30 mouse cellular contexts compared by ENCODE assay signal in genomic region chr2:30299966-30300365, GRCm38 (mm10). TPM values are rescaled to one million over a fixed set of nuclear protein-coding genes. Genes with fewer than 3 reads are reported as not detected.
DNase-seq lines count a peak whose midpoint lies in the region; ATAC-seq lines count a peak whose summit lies in the region.
"Had no signal": no experiment of that assay in that cellular context is flagged by ENCODE, and none has a peak within 500 bp of the region (broad histone marks: within the 10 kb centered on the region; RNA-seq: fewer than 3 reads in every experiment).

No protein-coding gene starts in this region.

- H3K27me3 ChIP-seq in embryonic facial prominence, embryonic 13.5 days: no peaks in the 10 kb centered on the region
- H3K27me3 ChIP-seq in embryonic facial prominence, embryonic 10.5 days (replicated peaks; ENCODE audit: low read depth, poor library complexity, severe bottlenecking): no peaks in the 10 kb centered on the region
- no peaks in the 10 kb centered on the region for H3K27me3 ChIP-seq in kidney, embryonic 16.5 days (ENCODE audit: insufficient read depth, low read length)
- H3K27me3 ChIP-seq: embryonic facial prominence, embryonic 15.5 days; forebrain, embryonic 12.5 days; forebrain, embryonic 15.5 days; heart, embryonic 12.5 days; heart, embryonic 15.5 days; hindbrain, embryonic 13.5 days; intestine, embryonic 15.5 days had no signal

- H3K9me3 ChIP-seq in embryonic facial prominence, embryonic 13.5 days: no peaks in the 10 kb centered on the region
- H3K9me3 ChIP-seq in embryonic facial prominence, embryonic 10.5 days: no peaks in the 10 kb centered on the region
- H3K9me3 ChIP-seq in kidney, embryonic 16.5 days (ENCODE audit: low read length): no peaks in the 10 kb centered on the region
- H3K9me3 ChIP-seq: embryonic facial prominence, embryonic 15.5 days; forebrain, embryonic 12.5 days; forebrain, embryonic 15.5 days; heart, embryonic 12.5 days; heart, embryonic 15.5 days; hindbrain, embryonic 10.5 days; hindbrain, embryonic 13.5 days; intestine, embryonic 15.5 days had no signal

- no peak for ATAC-seq in embryonic facial prominence, embryonic 13.5 days (ENCODE audit: insufficient number of reproducible peaks, insufficient read depth, low FRiP score, low TSS enrichment, low read depth)
- no peak for ATAC-seq in kidney, embryonic 16.5 days (ENCODE audit: low FRiP score, low TSS enrichment)
- ATAC-seq: activated CD4-positive, CD25-positive, alpha-beta regulatory T cell, adult 4 months; forebrain, embryonic 15.5 days; hindbrain, embryonic 16.5 days; intestine, embryonic 15.5 days had no signal

- H3K4me3 ChIP-seq in embryonic facial prominence, embryonic 13.5 days: no peak overlapping the region
- H3K4me3 ChIP-seq in embryonic facial prominence, embryonic 10.5 days: no peak overlapping the region
- H3K4me3 ChIP-seq in kidney, embryonic 16.5 days (ENCODE audit: low read length): no peak overlapping the region
- H3K4me3 ChIP-seq: embryonic facial prominence, embryonic 15.5 days; erythroblast, embryonic 14.5 days; forebrain, embryonic 12.5 days; forebrain, embryonic 15.5 days; heart, embryonic 12.5 days; heart, embryonic 15.5 days; hindbrain, embryonic 10.5 days; hindbrain, embryonic 13.5 days; intestine, embryonic 15.5 days had no signal

- H3K4me2 ChIP-seq in embryonic facial prominence, embryonic 13.5 days: no peak overlapping the region
- no peak overlapping the region for H3K4me2 ChIP-seq in kidney, embryonic 16.5 days (replicated peaks; ENCODE audit: low read depth, low read length)
- H3K4me2 ChIP-seq: embryonic facial prominence, embryonic 15.5 days; forebrain, embryonic 12.5 days; forebrain, embryonic 15.5 days; heart, embryonic 12.5 days; heart, embryonic 15.5 days; hindbrain, embryonic 13.5 days; intestine, embryonic 15.5 days had no signal

- 88% methylated on average over 5 of the region's 5 CpGs for WGBS in embryonic facial prominence, embryonic 13.5 days
- WGBS in embryonic facial prominence, embryonic 10.5 days: 91% methylated on average over 5 of the region's 5 CpGs
- 89% methylated on average over 5 of the region's 5 CpGs for WGBS in kidney, embryonic 16.5 days

- no peaks in the 10 kb centered on the region for H3K4me1 ChIP-seq in embryonic facial prominence, embryonic 13.5 days
- H3K4me1 ChIP-seq in embryonic facial prominence, embryonic 10.5 days: no peaks in the 10 kb centered on the region
- H3K4me1 ChIP-seq in kidney, embryonic 16.5 days (ENCODE audit: insufficient read depth, low read length): no peaks in the 10 kb centered on the region
- H3K4me1 ChIP-seq: embryonic facial prominence, embryonic 15.5 days; forebrain, embryonic 12.5 days; forebrain, embryonic 15.5 days; heart, embryonic 15.5 days; hindbrain, embryonic 10.5 days; hindbrain, embryonic 13.5 days; intestine, embryonic 15.5 days had no signal

- H3K9ac ChIP-seq in embryonic facial prominence, embryonic 13.5 days: 0 out of 2 replicates have a peak overlapping the region, but pooled peaks have one; percentile 2
- H3K9ac ChIP-seq in kidney, embryonic 16.5 days (replicated peaks; ENCODE audit: low read length): no peak overlapping the region
- H3K9ac ChIP-seq: embryonic facial prominence, embryonic 15.5 days; forebrain, embryonic 12.5 days; forebrain, embryonic 15.5 days; heart, embryonic 12.5 days; heart, embryonic 15.5 days; hindbrain, embryonic 13.5 days; intestine, embryonic 15.5 days had no signal

- H3K36me3 ChIP-seq in embryonic facial prominence, embryonic 13.5 days: peaks cover 80% of the 10 kb centered on the region
- H3K36me3 ChIP-seq in embryonic facial prominence, embryonic 10.5 days (replicated peaks): peaks cover 91% of the 10 kb centered on the region
- H3K36me3 ChIP-seq in kidney, embryonic 16.5 days (ENCODE audit: insufficient read depth, low read length): peaks cover 61% of the 10 kb centered on the region

- H3K27ac ChIP-seq in embryonic facial prominence, embryonic 13.5 days: no peak overlapping the region
- H3K27ac ChIP-seq in embryonic facial prominence, embryonic 10.5 days (replicated peaks): no peak overlapping the region
- no peak overlapping the region for H3K27ac ChIP-seq in kidney, embryonic 16.5 days (ENCODE audit: low read length)
- H3K27ac ChIP-seq: embryonic facial prominence, embryonic 15.5 days; forebrain, embryonic 12.5 days; forebrain, embryonic 15.5 days; heart, embryonic 15.5 days; hindbrain, embryonic 10.5 days; hindbrain, embryonic 13.5 days; intestine, embryonic 15.5 days had no signal

- peak; percentile 43 for DNase-seq in adrenal gland, postnatal 10 days
- no peak for DNase-seq in adrenal gland, adult 18-20 months (ENCODE audit: low spot score in 2 of 2)
- no peak for DNase-seq in embryonic facial prominence, embryonic 10.5 days (ENCODE audit: low spot score)
- peak; percentile 25 for DNase-seq in kidney, adult 9 months
- DNase-seq: cerebellum, adult 11-12 months; cerebellum, adult 8-10 months; cerebellum, postnatal 36 days; gastrocnemius, postnatal 25 days; heart, adult 18-20 months; heart, postnatal 36 days had no signal

RNA-seq across cellular contexts. Expression of gene Nup188, which starts 13.8 kb away (rescaled TPM):
- 10 to 100 TPM; 37.9 to 45.3 TPM for total RNA-seq in adrenal gland, postnatal 10 days (2021)
- 10 to 100 TPM; 29.6 to 30.3 TPM for total RNA-seq in adrenal gland, adult 18-20 months (2021)
- 36.5 and 40.7 TPM in 2 replicates for polyA plus RNA-seq in embryonic facial prominence, embryonic 13.5 days (2015; fragmentation: Nextera tagmentation; extraction: Ambion mirVana)
- polyA plus RNA-seq in embryonic facial prominence, embryonic 10.5 days (2016; fragmentation: Nextera tagmentation; extraction: Ambion mirVana): 68.0 and 76.6 TPM in 2 replicates
- 37.6 and 47.9 TPM in 2 replicates for polyA plus RNA-seq in kidney, embryonic 16.5 days (2015; fragmentation: Nextera tagmentation; extraction: Ambion mirVana)

RNA-seq across cellular contexts. Expression of gene Dolk, which starts 13.8 kb away (rescaled TPM):
- 10 to 100 TPM; 43.4 to 46.2 TPM for total RNA-seq in adrenal gland, postnatal 10 days (2021)
- 10 to 100 TPM; 40.8 to 41.6 TPM for total RNA-seq in adrenal gland, adult 18-20 months (2021)
- 29.0 and 30.5 TPM in 2 replicates for polyA plus RNA-seq in embryonic facial prominence, embryonic 13.5 days (2015; fragmentation: Nextera tagmentation; extraction: Ambion mirVana)
- 23.9 and 24.0 TPM in 2 replicates for polyA plus RNA-seq in embryonic facial prominence, embryonic 10.5 days (2016; fragmentation: Nextera tagmentation; extraction: Ambion mirVana)
- 42.6 and 44.2 TPM in 2 replicates for polyA plus RNA-seq in kidney, embryonic 16.5 days (2015; fragmentation: Nextera tagmentation; extraction: Ambion mirVana)

RNA-seq across cellular contexts. Expression of gene Gm28038, which starts 19.1 kb away (rescaled TPM):
- not detected for total RNA-seq in adrenal gland, postnatal 10 days (2021)
- total RNA-seq in adrenal gland, adult 18-20 months (2021): not detected
- not detected in 2 replicates for polyA plus RNA-seq in embryonic facial prominence, embryonic 13.5 days (2015; fragmentation: Nextera tagmentation; extraction: Ambion mirVana)
- polyA plus RNA-seq in embryonic facial prominence, embryonic 10.5 days (2016; fragmentation: Nextera tagmentation; extraction: Ambion mirVana): not detected in 2 replicates
- not detected in 2 replicates for polyA plus RNA-seq in kidney, embryonic 16.5 days (2015; fragmentation: Nextera tagmentation; extraction: Ambion mirVana)
- total RNA-seq: ES-E14; gastrocnemius, adult 8-10 months; gastrocnemius, postnatal 25 days; heart, adult 18-20 months; heart, postnatal 10 days had no signal
- polyA plus RNA-seq: activated CD4-positive, CD25-positive, alpha-beta regulatory T cell, adult 4 months; brain, embryonic 14.5 days; cortical plate, adult 2 months; embryonic facial prominence, embryonic 11.5 days; embryonic facial prominence, embryonic 15.5 days; erythroblast, embryonic 14.5 days; forebrain, embryonic 12.5 days; forebrain, embryonic 15.5 days; gonadal fat pad, adult 2 months; heart, embryonic 12.5 days; heart, embryonic 15.5 days; hindbrain, embryonic 10.5 days; hindbrain, embryonic 13.5 days; hindbrain, embryonic 16.5 days; intestine, embryonic 15.5 days had no signal

RNA-seq across cellular contexts. Expression of gene Phyhd1, which starts 34.0 kb away (rescaled TPM):
- 10 to 100 TPM; 23.7 to 24.1 TPM for total RNA-seq in adrenal gland, postnatal 10 days (2021)
- total RNA-seq in adrenal gland, adult 18-20 months (2021): 10 to 100 TPM; 13.6 to 18.0 TPM
- 3.7 and 4.7 TPM in 2 replicates for polyA plus RNA-seq in embryonic facial prominence, embryonic 13.5 days (2015; fragmentation: Nextera tagmentation; extraction: Ambion mirVana)
- polyA plus RNA-seq in embryonic facial prominence, embryonic 10.5 days (2016; fragmentation: Nextera tagmentation; extraction: Ambion mirVana): 2.9 and 4.9 TPM in 2 replicates
- polyA plus RNA-seq in kidney, embryonic 16.5 days (2015; fragmentation: Nextera tagmentation; extraction: Ambion mirVana): 15.8 and 16.0 TPM in 2 replicates

RNA-seq across cellular contexts. Expression of gene Sh3glb2, which starts 59.2 kb away (rescaled TPM):
- 10 to 100 TPM; 70.9 to 89.7 TPM for total RNA-seq in adrenal gland, postnatal 10 days (2021)
- total RNA-seq in adrenal gland, adult 18-20 months (2021): 10 to 100 TPM; 88.6 to 92.1 TPM
- 84.8 and 85.8 TPM in 2 replicates for polyA plus RNA-seq in embryonic facial prominence, embryonic 13.5 days (2015; fragmentation: Nextera tagmentation; extraction: Ambion mirVana)
- polyA plus RNA-seq in embryonic facial prominence, embryonic 10.5 days (2016; fragmentation: Nextera tagmentation; extraction: Ambion mirVana): 84.8 and 85.6 TPM in 2 replicates
- 100 and 102 TPM in 2 replicates for polyA plus RNA-seq in kidney, embryonic 16.5 days (2015; fragmentation: Nextera tagmentation; extraction: Ambion mirVana)

Comparison
In these comparisons a context has a peak if more than half of its experiments do, and no peak if none do; other contexts are left out.
1. DNase-seq: peak in adrenal gland, postnatal 10 days (single experiment) and kidney, adult 9 months (single experiment); none in adrenal gland, adult 18-20 months (0 of 2) and embryonic facial prominence, embryonic 10.5 days (single experiment).